Mouse (Mus musculus) common myeloid progenitor, adult 5-6 weeks (primary cell): ENCODE measurements around the gene Phf3. TPM values are rescaled to one million over a fixed set of nuclear protein-coding genes. Genes with fewer than 3 reads are reported as not detected.

Experiments used
- ATAC-seq: replicated peaks from 2 replicates; pipeline ENCODE4 v1.8.0; 2016; ENCODE audit warnings: low read depth, mild to moderate bottlenecking, moderate TSS enrichment, inconsistent platforms; ENCODE audit not compliant: poor library complexity, severe bottlenecking
- total RNA-seq: library from RNA; stranded (forward); fragments of 200-1000, 187-1606 nt; gene quantifications from 2 replicates; pipeline ENCODE4 v1.2.3, GENCODE M21; 2017

Gene Phf3
- total RNA-seq, 1 experiment from 2014 or later = 155 TPM

GRCm38 (mm10) chr1:30835512-30835911 lies 38.2 kb downstream of the Phf3 start:
- no peak for ATAC-seq

- no peak for ATAC-seq
These were observed 40.9 kb downstream of the Phf3 start for GRCm38 (mm10) chr1:30832778-30833177.

GRCm38 (mm10) chr1:30819414-30819813 lies 54.3 kb downstream of the Phf3 start:
- no peak for ATAC-seq

GRCm38 (mm10) chr1:30815609-30816008 lies 58.1 kb downstream of the Phf3 start:
- ATAC-seq = no peak

GRCm38 (mm10) chr1:30814987-30815386 lies 58.7 kb downstream of the Phf3 start:
- no peak for ATAC-seq

- ATAC-seq = no peak
These were observed 65.5 kb downstream of the Phf3 start for GRCm38 (mm10) chr1:30808101-30808699.

- ATAC-seq = no peak
These were observed 67.9 kb downstream of the Phf3 start for GRCm38 (mm10) chr1:30805688-30806285.

- ATAC-seq = no peak
These were observed 68.8 kb downstream of the Phf3 start for GRCm38 (mm10) chr1:30804919-30805318.

- ATAC-seq = no peak
These were observed 71.8 kb downstream of the Phf3 start for GRCm38 (mm10) chr1:30801911-30802310.

GRCm38 (mm10) chr1:30799277-30799834 lies 74.4 kb downstream of the Phf3 start:
- ATAC-seq = no peak

- ATAC-seq = no peak
These were observed 79.1 kb downstream of the Phf3 start for GRCm38 (mm10) chr1:30794606-30795005.

- ATAC-seq = no peak
These were observed 80.3 kb downstream of the Phf3 start for GRCm38 (mm10) chr1:30793357-30793883.

GRCm38 (mm10) chr1:30792935-30793334 lies 80.8 kb downstream of the Phf3 start:
- no peak for ATAC-seq

GRCm38 (mm10) chr1:30790220-30790619 lies 83.5 kb downstream of the Phf3 start:
- ATAC-seq = no peak

- no peak for ATAC-seq
These were observed 84.0 kb downstream of the Phf3 start for GRCm38 (mm10) chr1:30789689-30790088.

- no peak for ATAC-seq
These were observed 84.7 kb downstream of the Phf3 start for GRCm38 (mm10) chr1:30789001-30789400.

GRCm38 (mm10) chr1:30786583-30786982 lies 87.1 kb downstream of the Phf3 start:
- ATAC-seq = no peak

GRCm38 (mm10) chr1:30783741-30784140 lies 90.0 kb downstream of the Phf3 start:
- no peak for ATAC-seq

GRCm38 (mm10) chr1:30780293-30780692 lies 93.4 kb downstream of the Phf3 start:
- peak; percentile 63 for ATAC-seq

- ATAC-seq = peak; percentile 67
These were observed 94.2 kb downstream of the Phf3 start for GRCm38 (mm10) chr1:30779562-30779961.

GRCm38 (mm10) chr1:30778374-30779005 lies 95.2 kb downstream of the Phf3 start:
- ATAC-seq = peak; percentile 67; the same call in 1 of the 2 replicates
